Mouse (Mus musculus): ENCODE data around the gene Aldoc.

GRCm38 (mm10) chr11:78347908-78348307 is 25.1 kb downstream of the Aldoc start:
- TF ChIP-seq CTCF (IDR thresholded peaks at IDR 0.05; ENCODE audit: control insufficient read depth, insufficient read depth, insufficient read length), result no peak
- TF ChIP-seq USF1 (IDR thresholded peaks at IDR 0.05; ENCODE audit: low read depth), result no peak
